Mouse (Mus musculus) kidney, embryonic 15.5 days (tissue): ENCODE measurements around the gene Slc17a7. TPM values are rescaled to one million over a fixed set of nuclear protein-coding genes. Genes with fewer than 3 reads are reported as not detected.

ENCODE experiments used
- ATAC-seq: fragments of 200-750 bp; cut with Nextera tagmentation; replicated peaks from 2 replicates; pipeline ENCODE4 v1.8.0; 2017; ENCODE audit warnings: moderate TSS enrichment; ENCODE audit not compliant: low FRiP score
- H3K27ac ChIP-seq: fragments of 300-500 bp; sonication (generic); 2 replicates; pipeline ENCODE4 v1.5.1; 2015; ENCODE audit warnings: mild to moderate bottlenecking, inconsistent platforms
- H3K27me3 ChIP-seq: fragments of 300-500 bp; sonication (generic); 2 replicates; pipeline ENCODE4 v1.6.1; 2015; ENCODE audit warnings: inconsistent platforms
- H3K36me3 ChIP-seq: fragments of 300-500 bp; sonication (generic); 2 replicates; pipeline ENCODE4 v1.6.1; 2015; ENCODE audit warnings: inconsistent platforms
- H3K4me1 ChIP-seq: fragments of 300-500 bp; sonication (generic); 2 replicates; pipeline ENCODE4 v1.6.1; 2015; ENCODE audit warnings: inconsistent platforms
- H3K4me2 ChIP-seq: fragments of 300-500 bp; sonication (generic); 2 replicates; pipeline ENCODE4 v1.6.1; 2015; ENCODE audit warnings: moderate library complexity, mild to moderate bottlenecking, inconsistent platforms
- H3K4me3 ChIP-seq: fragments of 300-500 bp; sonication (generic); replicated peaks from 2 replicates; pipeline ENCODE4 v1.5.1; 2015; ENCODE audit warnings: mild to moderate bottlenecking, inconsistent platforms
- H3K9ac ChIP-seq: fragments of 300-500 bp; sonication (generic); 2 replicates; pipeline ENCODE4 v1.6.1; 2015; ENCODE audit warnings: mild to moderate bottlenecking, inconsistent platforms
- H3K9me3 ChIP-seq: fragments of 300-500 bp; sonication (generic); replicated peaks from 2 replicates; pipeline ENCODE4 v1.6.1; 2016; ENCODE audit warnings: inconsistent platforms
- WGBS: fragments of 180-500 bp; shearing (Covaris S2); methylation state at CpG from one replicate; pipeline ENCODE4 v1.1.7; 2015; ENCODE audit warnings: mixed read lengths; 5-methylcytosine and 5-hydroxymethylcytosine counted together
- polyA plus RNA-seq: library from polyadenylated mRNA; unstranded; fragments of >200 nt; fragmentation: Nextera tagmentation; extraction: Ambion mirVana; gene quantifications from 2 replicates; pipeline ENCODE4 v1.2.1, GENCODE M21; 2015

Slc17a7 gene
- polyA plus RNA-seq, 1 experiment from 2014 or later = 0.30 TPM

- no peak for ATAC-seq
- Histone ChIP-seq H3K27me3 (peaks cover 94% of the 10 kb centered on the region), H3K4me1 (peaks cover 21% of the 10 kb centered on the region), H3K4me3 (no peak overlapping the region), H3K36me3 (no peaks in the 10 kb centered on the region), H3K4me2 (no peak overlapping the region), H3K9ac (no peak overlapping the region), H3K9me3 (no peaks in the 10 kb centered on the region), H3K27ac (no peak overlapping the region)
- WGBS = 60% methylated on average over 7 of the region's 7 CpGs
Observed at GRCm38 (mm10) chr7:45183672-45184071, 19.9 kb downstream of the Slc17a7 start.

GRCm38 (mm10) chr7:45185921-45186320 is 22.2 kb downstream of the Slc17a7 start:
- H3K9ac ChIP-seq = no peak overlapping the region
- WGBS = 66% methylated on average over 7 of the region's 7 CpGs
- H3K4me1 ChIP-seq = peaks cover 22% of the 10 kb centered on the region
- ATAC-seq = no peak
- H3K9me3 ChIP-seq = no peaks in the 10 kb centered on the region
- H3K4me2 ChIP-seq = no peak overlapping the region
- no peaks in the 10 kb centered on the region for H3K36me3 ChIP-seq
- H3K4me3 ChIP-seq = no peak overlapping the region
- peaks cover 87% of the 10 kb centered on the region for H3K27me3 ChIP-seq
- H3K27ac ChIP-seq = no peak overlapping the region

- Histone ChIP-seq H3K4me1 (peaks cover 26% of the 10 kb centered on the region), H3K27ac (no peak overlapping the region), H3K4me3 (no peak overlapping the region), H3K9ac (no peak overlapping the region), H3K27me3 (peaks cover 55% of the 10 kb centered on the region), H3K36me3 (no peaks in the 10 kb centered on the region), H3K4me2 (no peak overlapping the region), H3K9me3 (no peaks in the 10 kb centered on the region)
- ATAC-seq = no peak
- 51% methylated on average over 16 of the region's 16 CpGs for WGBS
Observed at GRCm38 (mm10) chr7:45189600-45189999, 25.9 kb downstream of the Slc17a7 start.

- Histone ChIP-seq H3K36me3 (no peaks in the 10 kb centered on the region), H3K4me2 (no peak overlapping the region), H3K4me3 (no peak overlapping the region), H3K27ac (no peak overlapping the region), H3K9me3 (no peaks in the 10 kb centered on the region), H3K9ac (no peak overlapping the region), H3K27me3 (peaks cover 50% of the 10 kb centered on the region), H3K4me1 (peaks cover 26% of the 10 kb centered on the region)
- WGBS = 88% methylated on average over 6 of the region's 6 CpGs
- ATAC-seq = no peak
Observed at GRCm38 (mm10) chr7:45190186-45190585, 26.4 kb downstream of the Slc17a7 start.

- no peaks in the 10 kb centered on the region for H3K36me3 ChIP-seq
- peaks cover 26% of the 10 kb centered on the region for H3K4me1 ChIP-seq
- H3K4me3 ChIP-seq = no peak overlapping the region
- no peak overlapping the region for H3K4me2 ChIP-seq
- WGBS = 51% methylated on average over 2 of the region's 2 CpGs
- ATAC-seq = no peak
- no peak overlapping the region for H3K9ac ChIP-seq
- H3K9me3 ChIP-seq = no peaks in the 10 kb centered on the region
- peaks cover 47% of the 10 kb centered on the region for H3K27me3 ChIP-seq
- H3K27ac ChIP-seq = peak overlapping the region; percentile 67
Observed at GRCm38 (mm10) chr7:45191161-45191560, 27.4 kb downstream of the Slc17a7 start.

GRCm38 (mm10) chr7:45191803-45192363 is 28.1 kb downstream of the Slc17a7 start:
- Histone ChIP-seq H3K27ac (peak overlapping the region; percentile 67), H3K9me3 (no peaks in the 10 kb centered on the region), H3K4me2 (no peak overlapping the region), H3K4me1 (peaks cover 26% of the 10 kb centered on the region), H3K27me3 (peaks cover 44% of the 10 kb centered on the region), H3K9ac (no peak overlapping the region), H3K4me3 (no peak overlapping the region), H3K36me3 (no peaks in the 10 kb centered on the region)
- ATAC-seq = peak; percentile 78
- 4% methylated on average over 8 of the region's 8 CpGs for WGBS

- H3K4me2 ChIP-seq = no peak overlapping the region
- H3K4me1 ChIP-seq = peaks cover 26% of the 10 kb centered on the region
- no peaks in the 10 kb centered on the region for H3K9me3 ChIP-seq
- no peak for ATAC-seq
- no peak overlapping the region for H3K9ac ChIP-seq
- H3K27me3 ChIP-seq = peaks cover 45% of the 10 kb centered on the region
- H3K27ac ChIP-seq = peak overlapping the region; percentile 67
- no peak overlapping the region for H3K4me3 ChIP-seq
- H3K36me3 ChIP-seq = no peaks in the 10 kb centered on the region
- WGBS = 89% methylated on average over 7 of the region's 7 CpGs
Observed at GRCm38 (mm10) chr7:45192585-45193310, 29.0 kb downstream of the Slc17a7 start.

- ATAC-seq = no peak
Observed at GRCm38 (mm10) chr7:45193406-45193805, 29.7 kb downstream of the Slc17a7 start.

GRCm38 (mm10) chr7:45193871-45194785 is 30.4 kb downstream of the Slc17a7 start:
- Histone ChIP-seq H3K27me3 (peaks cover 34% of the 10 kb centered on the region), H3K4me1 (peaks cover 29% of the 10 kb centered on the region), H3K27ac (no peak overlapping the region), H3K4me2 (no peak overlapping the region), H3K4me3 (no peak overlapping the region), H3K36me3 (no peaks in the 10 kb centered on the region), H3K9me3 (no peaks in the 10 kb centered on the region), H3K9ac (no peak overlapping the region)
- WGBS = 75% methylated on average over 17 of the region's 17 CpGs
- ATAC-seq = no peak

More at GRCm38 (mm10) chr7:45193406-45193805, 29.7 kb downstream of the Slc17a7 start:
- 56% methylated on average over 5 of the region's 5 CpGs for WGBS
- no peak overlapping the region for H3K27ac ChIP-seq
- H3K27me3 ChIP-seq = peaks cover 41% of the 10 kb centered on the region
- peaks cover 29% of the 10 kb centered on the region for H3K4me1 ChIP-seq
- no peaks in the 10 kb centered on the region for H3K9me3 ChIP-seq
- no peak overlapping the region for H3K4me2 ChIP-seq
- no peak overlapping the region for H3K9ac ChIP-seq
- H3K36me3 ChIP-seq = no peaks in the 10 kb centered on the region
- H3K4me3 ChIP-seq = no peak overlapping the region

- Histone ChIP-seq H3K36me3 (no peaks in the 10 kb centered on the region), H3K9ac (no peak overlapping the region), H3K4me1 (peaks cover 29% of the 10 kb centered on the region), H3K9me3 (no peaks in the 10 kb centered on the region), H3K27me3 (peaks cover 26% of the 10 kb centered on the region; the same call in 1 of the 2 replicates), H3K27ac (no peak overlapping the region), H3K4me2 (no peak overlapping the region), H3K4me3 (no peak overlapping the region)
- no peak for ATAC-seq
- WGBS = 58% methylated on average over 13 of the region's 13 CpGs
Observed at GRCm38 (mm10) chr7:45195341-45196175, 31.8 kb downstream of the Slc17a7 start.

GRCm38 (mm10) chr7:45196176-45196535 is 32.4 kb downstream of the Slc17a7 start:
- H3K27ac ChIP-seq = no peak overlapping the region
- H3K4me3 ChIP-seq = no peak overlapping the region
- peaks cover 25% of the 10 kb centered on the region for H3K4me1 ChIP-seq
- H3K36me3 ChIP-seq = no peaks in the 10 kb centered on the region
- H3K4me2 ChIP-seq = no peak overlapping the region
- H3K9ac ChIP-seq = no peak overlapping the region
- ATAC-seq = no peak
- WGBS = 87% methylated on average over 4 of the region's 4 CpGs
- H3K9me3 ChIP-seq = no peaks in the 10 kb centered on the region
- peaks cover 26% of the 10 kb centered on the region; the same call in 1 of the 2 replicates for H3K27me3 ChIP-seq
